Mouse (Mus musculus): ENCODE measurements around the gene Thbs1.
"Not testable (repeated sequence)": the region's sequence is repeated elsewhere in the genome, so short reads cannot be mapped to it uniquely, and the experiment has no call there.

Thbs1 gene

DNA sequence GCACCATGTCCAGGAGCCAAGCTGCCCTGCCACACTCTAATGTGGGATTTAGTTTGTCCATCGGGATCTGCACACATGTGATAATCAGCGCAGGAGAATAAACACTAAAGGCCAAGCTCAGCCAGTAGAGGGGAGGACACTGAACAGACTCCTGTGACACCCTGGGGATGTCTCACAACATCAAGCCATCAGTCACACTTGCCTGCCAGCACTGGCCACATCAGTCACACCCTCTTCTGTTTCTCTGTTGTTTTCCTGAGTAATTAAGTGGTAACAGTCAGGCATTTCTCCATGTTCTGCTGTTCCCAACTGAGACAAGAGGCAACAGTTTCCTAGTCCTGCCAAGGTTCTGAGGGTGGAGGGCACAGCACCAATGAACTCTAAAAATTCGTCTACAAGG is 36.1 kb downstream of the Thbs1 start:
- DNase-seq (ENCODE audit: low read depth) = not testable (repeated sequence)

DNA sequence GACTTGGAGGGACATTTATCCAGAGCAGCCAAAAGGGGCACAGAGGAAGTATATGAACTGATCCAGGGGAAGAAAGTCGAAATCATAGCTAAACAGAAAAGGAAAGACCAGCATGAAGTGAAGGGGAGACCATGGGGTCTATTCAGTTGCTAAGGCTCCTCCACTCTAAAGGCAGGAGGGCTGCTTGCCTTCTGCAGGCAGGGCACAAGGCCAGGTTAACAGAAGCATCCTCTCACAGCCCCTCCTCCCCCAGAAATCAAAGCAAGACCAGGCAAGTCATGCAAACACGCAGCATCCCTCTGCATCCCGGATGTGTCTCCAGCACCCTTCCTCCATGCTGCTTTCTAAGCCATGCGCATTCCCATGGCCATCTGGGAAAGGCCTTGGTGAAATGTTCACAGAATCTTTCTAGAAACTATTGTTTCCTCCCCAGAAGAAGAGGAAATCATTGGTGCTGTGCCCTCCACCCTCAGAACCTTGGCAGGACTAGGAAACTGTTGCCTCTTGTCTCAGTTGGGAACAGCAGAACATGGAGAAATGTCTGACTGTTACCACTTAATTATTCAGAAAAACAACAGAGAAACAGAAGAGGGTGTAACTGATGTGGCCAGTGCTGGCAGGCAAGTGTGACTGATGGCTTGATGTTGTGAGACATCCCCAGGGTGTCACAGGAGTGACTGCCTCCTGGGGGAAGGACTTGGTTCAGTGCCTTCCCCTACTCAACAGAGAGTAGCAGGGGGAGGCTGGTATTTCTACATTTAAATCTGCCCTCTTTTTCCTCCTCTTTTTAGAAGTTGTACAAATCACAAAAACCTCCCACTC is 36.9 kb downstream of the Thbs1 start:
- DNase-seq (ENCODE audit: low read depth) = no peak

DNA sequence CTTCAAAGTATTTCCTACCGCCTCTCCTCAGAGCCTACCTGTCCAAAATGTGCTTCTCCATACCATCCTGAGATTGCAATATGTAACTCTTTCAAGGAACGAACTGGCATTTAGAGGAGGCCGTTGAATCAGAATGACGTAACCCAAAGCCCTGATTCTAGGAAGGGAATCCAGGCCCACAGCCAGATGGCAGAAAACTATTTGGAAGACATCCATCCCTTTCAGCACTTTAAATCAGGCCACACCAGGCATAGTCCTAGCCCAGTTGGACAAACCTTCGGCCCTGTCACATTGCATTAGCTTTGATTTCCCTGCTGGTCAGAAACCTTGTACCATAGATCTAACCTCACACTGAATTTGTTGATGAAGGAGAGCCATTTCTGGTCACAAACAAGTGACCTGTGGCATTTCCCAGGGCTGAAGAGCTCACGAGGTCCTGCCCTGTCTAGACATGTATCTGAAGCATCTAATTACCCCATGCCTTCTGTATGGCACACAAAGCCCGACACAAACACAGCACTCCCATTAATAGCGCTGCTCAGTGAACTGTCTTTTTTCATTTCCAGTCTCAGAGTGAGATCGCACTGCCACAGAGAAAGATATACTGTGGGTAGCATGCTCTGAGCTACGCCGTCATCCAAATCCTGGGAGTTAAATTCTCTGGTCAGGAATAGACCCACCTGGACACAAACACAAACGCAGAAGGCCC is 38.3 kb downstream of the Thbs1 start:
- DNase-seq (ENCODE audit: low read depth) = no peak

DNA sequence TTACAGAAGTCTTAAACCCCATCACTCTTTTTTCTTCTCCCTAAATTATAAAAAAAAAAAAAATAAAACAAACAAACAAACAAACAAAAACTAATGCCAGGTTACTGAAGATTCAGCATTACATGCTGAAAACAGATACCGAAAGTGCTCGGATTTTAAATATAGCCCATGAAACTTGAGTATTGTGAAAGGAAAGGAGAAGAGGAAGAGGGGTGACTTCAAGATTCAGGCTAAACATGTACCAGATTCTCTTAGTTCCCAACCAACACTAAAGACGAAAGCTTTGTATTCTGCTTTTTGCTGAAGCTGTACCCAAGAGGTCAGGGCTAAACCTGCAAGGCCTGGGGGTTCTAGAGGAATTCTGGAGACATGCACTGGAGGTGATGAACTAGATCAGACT is 46.4 kb downstream of the Thbs1 start:
- no peak for DNase-seq (ENCODE audit: low read depth)

- no peak for DNase-seq (ENCODE audit: low read depth)
These were observed 47.5 kb downstream of the Thbs1 start for GRCm38 (mm10) chr2:118159126-118159525.

DNA sequence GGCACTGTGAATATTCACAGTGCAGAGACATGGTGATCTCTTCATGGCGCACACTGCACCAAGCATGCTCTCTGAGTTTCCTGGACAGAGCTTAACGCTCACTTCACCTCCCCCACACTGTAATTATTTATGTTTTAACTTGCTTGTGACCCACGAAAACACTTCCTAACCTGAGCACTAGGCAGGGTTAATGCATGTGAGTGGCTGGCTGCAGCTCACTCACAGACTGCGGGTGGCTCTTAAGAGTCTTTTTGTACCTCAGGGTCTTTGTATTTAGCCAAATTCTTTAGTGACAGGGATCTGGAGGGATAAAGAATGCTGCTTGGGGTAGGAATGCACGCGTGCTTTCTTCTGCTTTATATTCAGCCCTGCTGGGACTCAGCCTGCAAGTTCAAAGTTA is 48.9 kb downstream of the Thbs1 start:
- DNase-seq (ENCODE audit: low read depth) = no peak

DNA sequence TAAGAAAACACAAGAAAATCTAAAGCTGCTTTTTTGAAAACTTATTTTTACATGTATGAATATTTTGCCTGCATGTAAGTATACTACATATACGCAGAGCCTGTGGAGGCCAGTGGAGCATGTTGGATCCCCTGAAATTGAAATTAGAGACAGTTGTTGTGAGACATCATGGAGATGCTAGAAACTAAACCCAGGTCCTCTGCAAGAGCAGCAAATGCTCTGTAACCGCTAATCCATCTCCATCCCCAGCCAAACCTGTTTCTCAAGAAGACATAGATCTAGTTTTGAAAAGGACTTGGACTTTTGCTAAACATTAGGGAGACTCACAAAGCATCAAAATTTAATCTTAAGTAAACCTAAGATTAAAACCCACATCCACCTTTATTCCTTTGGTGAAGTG is 49.3 kb downstream of the Thbs1 start:
- DNase-seq (ENCODE audit: low read depth) = no peak

GRCm38 (mm10) chr2:118162486-118162885 is 50.8 kb downstream of the Thbs1 start:
- no peak for DNase-seq (ENCODE audit: low read depth)

- no peak for DNase-seq (ENCODE audit: low read depth)
These were observed 52.5 kb downstream of the Thbs1 start for GRCm38 (mm10) chr2:118164137-118164536.

- no peak for DNase-seq (ENCODE audit: low read depth)
These were observed 54.0 kb downstream of the Thbs1 start for GRCm38 (mm10) chr2:118165691-118166090.

DNA sequence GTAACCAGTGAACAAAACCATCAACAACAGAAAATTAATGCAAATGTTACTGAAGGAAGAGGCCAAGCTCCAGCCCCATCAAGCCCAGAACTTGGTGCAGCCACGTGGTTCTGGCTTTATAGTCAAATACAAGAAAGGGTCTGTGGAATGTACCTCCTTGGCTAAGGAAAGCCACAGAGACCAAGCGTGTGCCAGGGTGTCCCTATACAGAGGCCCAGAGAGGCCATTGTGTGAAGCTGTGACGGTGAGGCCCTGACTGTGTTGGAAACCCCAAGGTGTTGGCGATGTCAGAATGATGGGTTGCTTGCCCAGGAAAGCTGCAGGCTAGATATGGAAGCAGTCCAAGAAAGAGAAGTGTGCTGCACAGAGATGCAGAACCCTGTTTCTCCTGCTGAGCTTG is 56.1 kb downstream of the Thbs1 start:
- no peak for DNase-seq (ENCODE audit: low read depth)

GRCm38 (mm10) chr2:118168225-118168624 is 56.5 kb downstream of the Thbs1 start:
- DNase-seq (ENCODE audit: low read depth) = no peak

DNA sequence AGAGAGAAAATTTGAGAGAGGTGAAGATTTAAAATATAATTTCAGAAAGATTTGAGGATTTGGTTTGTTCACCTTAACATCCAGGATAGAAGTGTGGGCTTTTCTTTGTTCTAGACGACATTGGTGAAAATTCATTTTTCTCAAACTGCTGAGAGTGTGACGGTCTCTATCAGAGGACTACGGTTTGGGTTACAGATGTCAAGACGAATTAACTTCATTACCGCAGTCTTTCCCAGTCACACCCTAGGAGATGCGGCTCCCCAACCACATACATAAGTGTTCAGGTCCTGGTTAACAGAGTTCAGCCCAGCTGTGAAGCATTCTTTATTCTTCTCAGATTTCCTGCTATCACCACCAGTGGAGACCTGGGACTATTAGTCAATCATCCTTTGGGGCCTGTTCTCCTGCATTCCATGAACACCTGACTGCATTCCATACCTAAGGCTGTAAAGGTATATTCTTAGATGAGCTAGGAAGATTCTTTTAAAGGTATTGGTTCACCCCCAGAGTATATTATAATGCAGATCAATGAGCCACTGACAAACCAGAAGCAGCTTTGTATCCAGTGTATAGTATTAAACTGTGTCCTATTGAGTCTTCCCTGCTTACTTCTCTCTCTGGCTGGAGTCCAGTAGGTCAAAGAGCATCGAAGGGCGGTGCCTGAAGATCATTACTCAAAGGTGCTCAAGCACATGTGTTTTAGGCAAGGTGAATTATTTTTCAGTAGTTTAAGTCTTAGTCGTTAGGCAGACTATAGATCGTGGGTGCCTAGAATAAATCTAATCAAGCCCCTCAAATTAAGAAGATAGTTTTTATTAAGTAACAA is 63.1 kb downstream of the Thbs1 start:
- DNase-seq (ENCODE audit: low read depth) = no peak
